Mouse (Mus musculus) brain, embryonic 14.5 days (tissue): ENCODE measurements around the gene Usp2.

ENCODE experiments used
- CTCF ChIP-seq: fragments of 200-500 bp; IDR thresholded peaks from 2 replicates; pipeline ENCODE4 v1.5.1; 2012; ENCODE audit warnings: inconsistent platforms, mild to moderate bottlenecking, moderate library complexity, borderline replicate concordance; ENCODE audit not compliant: insufficient read depth, insufficient read length; ENCODE audit errors: extremely low read depth
- POLR2A ChIP-seq: fragments of 200-500 bp; IDR thresholded peaks from 2 replicates; pipeline ENCODE4 v1.6.1; 2012; ENCODE audit warnings: mild to moderate bottlenecking, inconsistent platforms, borderline replicate concordance; ENCODE audit not compliant: poor library complexity, insufficient read depth, insufficient read length, severe bottlenecking; ENCODE audit errors: extremely low read depth

DNA sequence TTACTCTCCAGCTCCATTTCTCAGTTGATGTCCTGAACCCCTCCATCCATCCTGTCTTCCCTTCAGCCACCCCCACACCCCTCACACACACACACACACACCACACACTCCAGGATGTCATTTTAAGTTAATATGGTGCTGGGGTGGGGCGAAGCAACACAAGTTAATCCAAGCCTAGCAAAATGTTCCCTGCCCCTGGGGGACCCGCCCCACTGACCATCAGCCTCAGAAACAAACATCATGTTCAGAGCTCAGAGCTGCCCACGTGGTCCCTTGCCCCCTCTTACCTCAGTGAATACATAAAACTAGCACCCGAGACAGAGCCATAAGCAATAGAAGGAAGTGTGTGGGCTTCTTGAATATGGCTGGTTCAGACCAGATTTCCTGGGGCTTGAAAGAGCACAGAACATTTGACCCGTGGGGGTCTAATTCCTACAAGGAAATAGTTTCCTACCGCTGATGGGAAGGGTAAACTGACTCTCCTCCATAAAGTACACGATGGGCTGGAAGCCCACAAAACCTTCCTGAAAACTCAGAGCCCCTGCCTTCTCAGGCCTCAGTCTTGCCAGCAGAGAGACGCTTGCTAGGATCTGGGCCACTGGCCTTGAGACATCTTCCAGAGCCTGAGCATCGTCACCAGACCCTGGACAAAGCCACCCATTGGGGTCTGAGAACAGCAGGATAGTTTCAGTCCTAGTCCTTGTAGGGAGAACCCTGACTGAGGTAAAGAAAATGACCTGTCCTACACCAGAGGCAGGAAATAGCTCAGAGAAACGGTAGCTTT lies 13.4 kb downstream of the Usp2 start:
- TF ChIP-seq CTCF, result no peak
- TF ChIP-seq POLR2A, result no peak
